Mouse (Mus musculus) testis, adult 2 months (tissue): ENCODE measurements around the gene Zfp941. TPM values are rescaled to one million over a fixed set of nuclear protein-coding genes. Genes with fewer than 3 reads are reported as not detected.

Experiments used
- H3K27ac ChIP-seq: fragments of 200-500 bp; 2 replicates; pipeline ENCODE4 v1.5.1; 2012; ENCODE audit warnings: low read depth, low read length; ENCODE audit not compliant: control insufficient read depth, insufficient read depth
- H3K27me3 ChIP-seq: fragments of 200-500 bp; 2 replicates; pipeline ENCODE4 v1.6.1; 2012; ENCODE audit warnings: mild to moderate bottlenecking, low read length, moderate library complexity; ENCODE audit not compliant: control insufficient read depth, insufficient read depth
- H3K36me3 ChIP-seq: fragments of 200-500 bp; 2 replicates; pipeline ENCODE4 v1.6.1; 2012; ENCODE audit warnings: mild to moderate bottlenecking, low read length; ENCODE audit not compliant: control insufficient read depth, insufficient read depth
- H3K4me1 ChIP-seq: fragments of 200-500 bp; 2 replicates; pipeline ENCODE4 v1.6.1; 2012; ENCODE audit warnings: low read length; ENCODE audit not compliant: control insufficient read depth, insufficient read depth
- H3K4me3 ChIP-seq: fragments of 200-500 bp; 2 replicates; pipeline ENCODE4 v1.5.1; 2012; ENCODE audit warnings: low read depth, mild to moderate bottlenecking, low read length, moderate library complexity, mixed read lengths; ENCODE audit not compliant: control insufficient read depth
- CTCF ChIP-seq: fragments of 200-500 bp; IDR thresholded peaks from 2 replicates; pipeline ENCODE4 v1.5.1; 2012; ENCODE audit warnings: low read depth, mild to moderate bottlenecking, inconsistent platforms, low read length, moderate library complexity; ENCODE audit not compliant: control insufficient read depth, insufficient read depth, insufficient replicate concordance
- POLR2A ChIP-seq: fragments of 200-500 bp; IDR thresholded peaks from 2 replicates; pipeline ENCODE4 v1.6.1; 2012; ENCODE audit warnings: low read depth, mild to moderate bottlenecking, inconsistent platforms, low read length, moderate library complexity; ENCODE audit not compliant: control insufficient read depth
- polyA plus RNA-seq: library from polyadenylated mRNA; depleted of rRNA; stranded (reverse); fragments of >200 nt; gene quantifications from 2 replicates; pipeline ENCODE4 v1.2.3, GENCODE M21; 2012

Zfp941 gene
- polyA plus RNA-seq, 1 experiment, result 1.6 TPM

DNA sequence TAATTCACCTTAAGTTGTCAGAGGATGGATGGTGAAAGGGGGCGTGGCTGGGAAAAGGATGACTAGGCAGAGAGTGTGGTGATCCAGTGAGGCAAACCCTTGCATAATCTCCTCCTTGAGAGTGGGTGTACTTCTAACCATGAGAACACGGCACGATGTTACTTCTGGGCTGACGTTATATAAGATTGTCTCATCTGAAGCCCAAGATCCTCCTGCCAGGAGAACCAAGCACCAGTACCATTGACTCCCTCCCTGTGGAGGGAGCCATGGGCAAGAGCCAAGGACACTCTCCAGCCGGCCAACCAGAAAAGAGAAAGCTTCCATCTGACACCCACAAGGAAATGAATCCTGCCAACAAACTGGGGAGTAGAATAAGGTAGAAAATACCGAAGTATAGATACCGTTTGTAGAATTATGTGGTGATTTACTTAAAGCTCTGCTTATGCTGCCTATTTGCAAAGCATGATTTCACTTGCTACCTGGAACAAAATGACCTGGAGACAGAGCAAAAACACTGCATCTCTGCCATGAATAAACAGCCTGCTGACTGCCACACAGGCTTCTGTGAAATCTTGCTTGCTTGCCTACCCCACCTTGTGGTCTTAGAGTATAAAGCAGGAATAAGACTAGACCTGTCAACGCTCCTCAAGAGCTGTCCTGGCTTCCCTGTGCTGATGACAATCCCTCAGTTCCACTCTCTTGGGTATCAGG is 6.3 kb upstream of the Zfp941 start:
- Histone ChIP-seq H3K27ac (no peak overlapping the region), H3K4me3 (no peak overlapping the region), H3K27me3 (no peaks in the 10 kb centered on the region), H3K36me3 (no peaks in the 10 kb centered on the region), H3K4me1 (no peaks in the 10 kb centered on the region)
- no peak for TF ChIP-seq CTCF
- no peak for TF ChIP-seq POLR2A

DNA sequence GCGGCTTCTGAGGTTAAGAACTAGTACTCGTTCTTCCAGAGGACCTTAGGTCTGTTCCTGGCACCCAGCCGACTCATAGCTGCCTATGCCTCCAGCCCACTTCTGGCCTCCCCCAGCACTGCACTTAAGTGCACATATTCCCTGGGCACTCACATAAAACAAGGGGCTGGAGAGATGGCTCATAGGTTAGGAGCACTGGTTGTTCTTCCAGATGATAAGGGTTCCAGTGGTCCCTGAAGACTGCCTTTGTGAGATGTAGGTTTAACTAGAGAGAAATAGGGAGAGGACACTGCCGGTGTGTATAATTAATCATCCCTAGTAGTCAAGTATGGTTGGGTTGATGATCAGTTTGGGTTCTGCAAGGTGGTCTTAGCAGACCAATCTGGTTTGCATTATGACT is 753 bp upstream of the Zfp941 start:
- no peak overlapping the region for H3K27ac ChIP-seq
- no peaks in the 10 kb centered on the region for H3K27me3 ChIP-seq
- H3K36me3 ChIP-seq, result no peaks in the 10 kb centered on the region
- no peak overlapping the region for H3K4me3 ChIP-seq
- no peak for TF ChIP-seq POLR2A
- no peak for TF ChIP-seq CTCF
- H3K4me1 ChIP-seq, result peaks cover 7% of the 10 kb centered on the region

DNA sequence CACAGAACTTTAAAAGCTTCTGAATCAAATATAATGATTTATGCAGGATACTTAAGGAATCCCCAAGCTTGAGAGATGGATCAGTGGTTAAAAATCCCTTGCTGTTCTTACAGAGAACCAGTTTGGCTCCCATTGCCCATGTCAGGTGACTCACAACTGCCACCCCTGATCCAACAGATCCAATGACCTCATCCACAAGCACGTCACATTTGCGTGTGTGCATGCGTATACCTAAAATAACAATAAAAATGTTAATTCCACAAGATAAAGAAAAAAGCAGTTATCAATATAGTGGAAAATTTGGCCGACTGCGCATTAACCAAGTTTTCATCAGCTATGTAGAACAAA is 699 bp downstream of the Zfp941 start:
- H3K27ac ChIP-seq, result no peak overlapping the region
- no peak for TF ChIP-seq CTCF
- TF ChIP-seq POLR2A, result no peak
- no peaks in the 10 kb centered on the region for H3K27me3 ChIP-seq

DNA sequence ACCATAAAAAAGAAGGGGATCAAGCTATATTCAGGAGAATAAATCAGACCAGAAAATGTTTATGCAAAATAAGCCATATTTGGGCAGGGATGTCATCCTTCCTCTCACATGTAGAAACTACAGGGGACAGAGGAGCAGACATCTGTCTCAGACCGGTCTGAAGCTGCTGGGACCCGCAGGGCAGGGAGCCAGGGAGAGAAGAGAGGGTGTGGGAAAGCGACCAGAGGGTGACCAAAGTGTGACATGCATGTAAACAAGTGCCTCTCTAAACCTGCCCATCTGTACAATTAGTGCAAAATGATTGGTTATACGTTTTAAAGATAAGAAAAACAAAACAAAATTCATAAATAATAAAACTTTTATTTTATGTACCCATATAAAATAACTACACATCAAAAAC is 1.8 kb downstream of the Zfp941 start:
- TF ChIP-seq POLR2A, result no peak
- TF ChIP-seq CTCF, result no peak
- no peaks in the 10 kb centered on the region for H3K27me3 ChIP-seq
- H3K36me3 ChIP-seq, result no peaks in the 10 kb centered on the region
- no peak overlapping the region for H3K4me3 ChIP-seq
- no peak overlapping the region for H3K27ac ChIP-seq
- H3K4me1 ChIP-seq, result peaks cover 7% of the 10 kb centered on the region

More for the DNA sequence above, 699 bp downstream of the Zfp941 start:
- H3K36me3 ChIP-seq, result no peaks in the 10 kb centered on the region
- peak overlapping the region; percentile 76 for H3K4me3 ChIP-seq
- peaks cover 7% of the 10 kb centered on the region for H3K4me1 ChIP-seq

DNA sequence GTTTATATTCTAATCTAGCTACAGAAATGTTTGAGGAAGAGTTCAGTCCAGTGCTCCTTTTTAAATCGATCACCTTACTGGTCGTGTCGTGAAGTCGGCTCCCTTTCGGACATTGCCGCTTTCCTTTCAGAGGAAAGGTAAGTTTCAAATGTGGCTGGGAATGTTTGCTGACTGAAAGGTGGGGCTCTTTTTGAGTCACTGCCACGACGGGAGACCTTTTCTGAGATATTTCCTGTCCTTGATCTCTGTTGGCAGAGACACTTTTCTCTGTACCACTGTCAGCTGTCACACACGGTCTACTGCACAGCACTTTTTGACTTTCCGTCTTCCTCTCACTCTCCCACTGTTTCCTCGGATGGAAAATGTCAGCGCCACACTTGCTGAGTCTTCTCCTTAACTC is 9.1 kb downstream of the Zfp941 start:
- TF ChIP-seq CTCF (no peak), POLR2A (no peak)
- Histone ChIP-seq H3K27me3 (no peaks in the 10 kb centered on the region), H3K4me3 (no peak overlapping the region)

DNA sequence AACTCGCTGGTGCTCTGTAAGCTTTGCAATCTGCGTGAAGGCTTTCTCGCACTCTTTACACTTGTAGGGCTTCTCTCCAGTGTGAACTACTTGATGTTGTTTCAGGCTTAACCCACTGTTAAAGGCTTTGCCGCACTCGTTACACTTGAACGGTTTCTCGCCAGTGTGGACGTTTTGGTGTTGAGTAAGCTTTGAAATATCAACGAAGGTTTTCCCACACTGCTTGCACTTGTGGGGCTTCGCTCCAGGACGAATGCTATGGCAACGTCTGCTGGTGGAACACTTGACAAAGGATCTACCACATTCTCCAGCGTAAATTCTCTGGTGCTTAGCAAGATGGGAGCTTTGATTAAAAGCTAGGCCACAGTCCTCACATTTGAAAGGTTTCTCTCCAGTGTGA is 10.3 kb downstream of the Zfp941 start:
- no peak overlapping the region for H3K27ac ChIP-seq
- H3K4me1 ChIP-seq, result no peaks in the 10 kb centered on the region
- H3K36me3 ChIP-seq, result no peaks in the 10 kb centered on the region
- no peaks in the 10 kb centered on the region for H3K27me3 ChIP-seq
- no peak overlapping the region for H3K4me3 ChIP-seq
- TF ChIP-seq POLR2A (no peak), CTCF (no peak)

More for the DNA sequence above, 9.1 kb downstream of the Zfp941 start:
- Histone ChIP-seq H3K36me3 (no peaks in the 10 kb centered on the region), H3K4me1 (no peaks in the 10 kb centered on the region), H3K27ac (no peak overlapping the region)

DNA sequence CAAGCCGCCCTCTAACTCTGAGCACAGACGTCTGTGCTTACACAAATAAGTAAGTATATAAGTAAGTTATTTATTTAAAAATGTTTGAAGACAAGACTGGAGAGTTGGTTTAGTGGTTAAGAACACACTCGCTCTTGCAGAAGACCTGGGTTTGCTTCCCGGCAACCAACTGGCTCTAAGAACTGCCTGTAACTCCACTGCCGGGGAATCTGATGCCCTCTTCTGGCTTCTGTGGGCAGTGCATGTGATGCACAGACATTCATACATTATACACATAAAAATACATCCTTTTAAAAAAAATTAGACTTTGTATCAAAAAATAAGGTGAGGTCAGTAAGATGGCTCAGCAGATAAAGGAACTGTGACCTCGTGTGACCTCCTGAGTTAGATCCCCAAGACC is 11.5 kb downstream of the Zfp941 start:
- no peak overlapping the region for H3K4me3 ChIP-seq
- H3K27ac ChIP-seq, result no peak overlapping the region
- no peaks in the 10 kb centered on the region for H3K36me3 ChIP-seq
- no peak for TF ChIP-seq POLR2A
- 0 out of 2 replicates have a peak, but pooled peaks have one; percentile 4 for TF ChIP-seq CTCF
- no peaks in the 10 kb centered on the region for H3K4me1 ChIP-seq
- H3K27me3 ChIP-seq, result no peaks in the 10 kb centered on the region
